Mouse (Mus musculus) c-Kit-positive CD71-negative TER-119-negative erythroid progenitor cells, embryonic 14.5 days (primary cell): ENCODE measurements around the gene Hmgb4.

Experiments
- DNase-seq: peaks from one replicate; pipeline ENCODE4 v3.0.0-alpha.2; 2013; ENCODE audit warnings: low read depth

Gene Hmgb4

DNA sequence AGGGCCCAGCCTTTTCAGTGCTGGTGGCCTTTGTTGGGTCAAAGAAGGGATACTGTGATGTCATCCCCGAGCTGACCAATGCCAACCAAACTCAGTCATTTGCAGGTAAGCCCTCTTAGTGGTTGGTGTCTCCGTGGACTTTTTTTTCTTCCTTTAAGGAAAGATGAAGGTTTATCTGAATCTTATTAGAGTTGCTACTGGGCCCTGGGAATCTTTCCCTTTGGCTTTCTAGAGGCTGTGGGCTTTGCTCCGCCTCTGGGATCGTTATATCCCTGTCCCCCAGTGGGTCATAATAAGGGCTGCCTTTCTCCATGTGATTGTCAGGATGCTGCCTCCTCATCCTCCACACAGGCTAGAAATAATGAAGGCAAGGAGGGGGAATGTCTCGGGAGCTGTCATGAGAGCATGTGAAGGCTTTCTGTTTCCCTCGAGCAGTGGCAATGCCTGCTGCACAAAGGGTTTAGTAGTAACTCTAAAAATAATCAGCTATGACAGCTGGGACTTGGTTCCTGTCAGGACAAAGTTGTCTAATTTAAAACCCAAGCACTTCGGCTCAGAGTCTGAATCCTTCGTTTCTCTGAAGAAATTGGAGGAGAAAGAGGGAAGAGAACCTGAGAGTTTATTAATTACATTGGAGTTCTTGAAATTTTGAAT lies at the start of gene Hmgb4:
Gene Hmgb4 (minus strand): TSS at position 51 of the 654 bp plus-strand sequence.
- DNase-seq, result no peak

DNA sequence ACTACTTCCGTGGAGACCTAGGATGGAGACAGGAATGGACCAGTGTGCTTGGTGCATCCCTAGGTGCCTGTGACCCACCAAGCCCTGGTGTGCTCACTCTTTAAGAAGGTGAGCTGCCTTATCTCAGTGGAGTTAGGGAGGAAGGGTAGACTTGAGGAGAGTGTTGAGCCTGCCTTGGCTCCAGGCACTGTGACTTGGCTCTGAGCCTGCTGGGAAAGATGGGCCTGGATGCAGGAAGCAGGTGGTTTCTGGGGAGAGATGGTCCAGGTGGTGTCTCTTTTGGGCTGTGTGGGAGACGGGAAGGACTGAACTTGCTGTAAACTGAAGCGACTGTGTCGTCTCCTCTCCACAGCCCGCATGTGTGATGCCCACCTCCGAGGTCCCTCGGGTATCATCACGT lies 45.3 kb upstream of the Hmgb4 start:
- DNase-seq, result no peak

DNA sequence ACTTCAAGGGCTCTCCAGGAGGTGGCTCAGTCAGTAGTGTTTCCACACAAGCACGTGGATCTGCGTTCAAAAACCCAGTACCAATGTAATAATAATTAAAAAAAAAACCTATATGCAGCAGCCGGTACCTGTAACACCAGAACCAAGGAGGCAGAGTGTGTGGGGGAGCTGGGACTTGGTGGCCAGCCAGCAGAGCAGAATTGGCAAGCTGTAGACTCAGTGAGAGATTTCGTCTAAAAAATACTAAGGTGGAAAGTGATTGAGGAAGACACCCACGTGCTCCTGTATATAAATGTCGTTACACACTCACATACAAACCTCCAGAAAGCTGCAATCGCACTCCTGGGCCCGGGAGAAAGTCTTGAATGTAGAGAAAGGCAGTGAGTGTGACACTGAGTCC lies 43.3 kb upstream of the Hmgb4 start:
- DNase-seq, result no peak

DNA sequence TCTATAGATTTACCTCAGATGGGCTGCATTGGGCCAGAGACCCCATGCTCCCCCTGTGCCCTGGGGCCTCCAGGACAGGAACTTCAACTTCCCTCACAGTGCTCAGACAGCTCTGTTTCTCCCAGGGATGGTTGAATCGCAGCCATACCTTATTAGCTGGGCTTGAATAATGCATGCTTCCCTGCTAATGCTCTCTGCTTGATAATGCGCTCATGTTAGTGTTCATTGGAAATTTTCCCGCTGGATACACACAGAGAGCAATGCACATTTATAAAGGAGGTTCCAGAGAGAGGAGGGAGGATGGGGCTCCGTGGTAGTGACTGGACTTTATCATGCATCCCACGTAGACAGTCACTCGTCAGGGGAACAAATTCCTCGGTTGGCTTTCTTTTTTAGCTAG lies 27.3 kb upstream of the Hmgb4 start:
- DNase-seq, result no peak

DNA sequence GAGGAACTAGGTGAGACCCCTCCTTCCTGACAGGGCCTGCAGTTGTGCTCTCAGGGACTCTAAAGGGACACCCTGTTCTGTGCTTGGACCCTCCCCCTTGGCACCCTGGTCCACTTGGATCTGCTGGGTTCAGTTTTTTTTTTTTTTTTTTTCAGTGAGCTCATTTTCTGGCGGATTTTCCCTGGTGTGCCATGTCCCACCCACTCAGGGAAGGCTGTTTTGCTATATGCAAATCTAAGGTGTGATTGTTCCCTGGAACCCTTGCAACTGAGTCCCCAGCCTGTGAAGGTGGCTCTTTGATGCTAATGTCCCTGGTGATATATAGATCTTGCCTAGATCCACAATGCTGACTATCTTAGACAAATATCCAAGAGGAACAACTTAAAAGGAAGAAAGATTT lies 24.3 kb upstream of the Hmgb4 start:
- DNase-seq, result no peak

DNA sequence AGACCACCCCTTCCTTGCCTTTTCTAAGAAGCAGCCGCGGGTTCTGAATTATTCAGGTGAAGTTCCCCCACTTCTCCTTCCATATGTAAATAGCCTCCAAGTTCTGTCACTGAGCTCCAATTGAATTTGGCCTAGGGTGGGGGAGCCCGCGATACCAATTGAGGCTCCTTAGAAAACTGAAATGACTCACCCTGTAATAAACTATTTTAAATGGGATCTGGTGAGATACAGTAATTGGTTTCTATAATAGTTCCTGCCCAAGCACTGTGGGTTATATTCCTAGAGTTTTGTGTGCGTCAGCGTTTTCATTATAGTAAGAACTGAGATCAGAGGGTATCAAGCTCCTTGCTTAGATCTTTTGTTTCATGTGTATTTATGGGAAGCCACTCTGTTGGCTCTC lies 14.8 kb upstream of the Hmgb4 start:
- no peak for DNase-seq

DNA sequence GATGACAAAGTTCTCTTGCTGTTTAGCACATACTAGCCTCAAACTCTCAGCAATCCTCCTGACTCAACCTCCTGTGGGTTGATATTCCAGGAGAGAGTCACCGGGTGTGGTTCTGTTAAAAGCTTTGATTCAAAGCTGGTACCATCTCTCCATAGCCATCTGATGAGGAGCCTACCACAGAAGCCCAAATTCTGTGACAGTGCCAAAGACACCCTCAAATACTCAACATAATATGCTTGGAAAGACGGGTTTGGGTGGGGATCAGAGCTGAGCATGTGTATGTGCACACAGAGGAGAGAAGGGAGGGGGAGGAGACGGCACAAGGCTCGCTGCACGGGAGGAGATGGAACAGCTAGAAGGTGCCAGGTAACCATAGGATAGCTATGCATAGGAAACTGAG lies 14.4 kb upstream of the Hmgb4 start:
- DNase-seq, result no peak

DNA sequence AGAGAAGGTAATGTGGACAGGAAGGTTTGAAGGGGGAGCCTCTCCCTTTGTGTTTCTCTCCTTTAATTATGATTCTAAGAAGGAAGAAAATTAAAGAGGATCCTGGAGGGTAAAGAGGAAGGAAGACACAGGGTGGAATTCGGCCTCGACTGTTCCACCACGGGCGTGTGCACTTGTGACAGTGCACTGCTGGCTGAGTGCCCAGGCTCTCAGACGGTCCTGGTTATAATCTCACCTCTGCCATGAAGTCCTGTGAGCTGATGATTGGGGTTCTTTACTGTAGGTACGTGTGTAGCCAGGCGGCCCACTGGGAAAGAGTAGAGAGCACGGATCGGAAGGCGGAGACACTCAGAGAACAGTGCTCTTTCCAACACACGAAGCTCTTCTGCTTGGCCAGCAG lies 12.4 kb upstream of the Hmgb4 start:
- DNase-seq, result no peak

DNA sequence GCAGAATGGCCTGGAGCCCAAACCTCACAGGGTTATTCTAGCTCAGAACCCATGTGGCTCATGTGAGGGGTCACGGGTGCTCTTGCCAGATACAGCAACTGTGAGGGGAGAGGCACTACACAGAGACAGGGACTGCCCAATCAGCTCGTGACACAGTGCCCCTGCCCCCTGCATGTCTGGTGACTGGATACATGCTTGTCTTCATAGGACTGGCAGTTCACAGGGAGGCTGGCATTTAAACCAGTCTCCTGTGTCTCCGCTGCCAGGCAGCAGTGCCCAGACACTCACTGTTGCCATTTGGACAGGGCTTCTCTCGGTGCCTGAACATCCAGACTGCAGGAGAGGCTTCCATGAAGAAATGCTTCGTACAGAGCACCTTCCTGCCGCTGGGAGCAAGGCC lies 11.7 kb upstream of the Hmgb4 start:
- DNase-seq, result no peak

DNA sequence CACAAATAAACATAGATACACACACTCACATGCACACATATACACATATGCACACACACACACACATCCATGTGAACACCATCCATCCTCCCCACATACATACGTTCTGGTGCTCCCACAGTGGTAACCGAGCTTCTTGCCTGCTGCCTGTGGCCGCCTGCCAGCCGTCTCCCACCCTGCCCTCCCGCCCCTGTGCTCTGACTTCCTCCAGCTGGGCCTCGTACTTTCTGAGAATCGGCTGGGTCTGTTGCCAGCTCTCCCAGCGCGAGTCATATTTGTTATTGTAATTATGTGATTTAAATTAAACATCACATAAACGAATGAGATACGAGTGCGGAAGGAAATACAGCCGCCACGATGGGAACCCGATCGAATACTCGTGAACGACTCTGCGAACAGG lies 10.2 kb upstream of the Hmgb4 start:
- no peak for DNase-seq

DNA sequence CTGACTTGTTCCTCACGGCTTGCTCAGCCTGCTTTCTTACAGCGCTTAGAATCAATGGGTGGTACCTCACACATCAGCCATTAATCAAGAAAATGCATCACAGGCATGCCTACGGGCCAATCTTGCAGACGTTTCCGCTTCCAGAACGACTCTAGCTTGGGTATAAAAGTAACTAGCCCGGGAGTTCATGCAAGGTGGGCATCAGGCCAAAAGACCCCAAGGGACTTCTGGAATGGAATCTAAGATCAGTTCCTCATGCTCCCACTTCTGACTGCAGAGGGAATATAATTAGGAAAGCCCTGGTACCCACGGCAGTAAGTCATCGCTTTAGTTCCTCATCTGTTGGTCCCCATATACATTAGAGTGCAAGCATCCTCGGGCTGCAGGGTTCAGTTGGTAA lies 9.4 kb upstream of the Hmgb4 start:
- no peak for DNase-seq

DNA sequence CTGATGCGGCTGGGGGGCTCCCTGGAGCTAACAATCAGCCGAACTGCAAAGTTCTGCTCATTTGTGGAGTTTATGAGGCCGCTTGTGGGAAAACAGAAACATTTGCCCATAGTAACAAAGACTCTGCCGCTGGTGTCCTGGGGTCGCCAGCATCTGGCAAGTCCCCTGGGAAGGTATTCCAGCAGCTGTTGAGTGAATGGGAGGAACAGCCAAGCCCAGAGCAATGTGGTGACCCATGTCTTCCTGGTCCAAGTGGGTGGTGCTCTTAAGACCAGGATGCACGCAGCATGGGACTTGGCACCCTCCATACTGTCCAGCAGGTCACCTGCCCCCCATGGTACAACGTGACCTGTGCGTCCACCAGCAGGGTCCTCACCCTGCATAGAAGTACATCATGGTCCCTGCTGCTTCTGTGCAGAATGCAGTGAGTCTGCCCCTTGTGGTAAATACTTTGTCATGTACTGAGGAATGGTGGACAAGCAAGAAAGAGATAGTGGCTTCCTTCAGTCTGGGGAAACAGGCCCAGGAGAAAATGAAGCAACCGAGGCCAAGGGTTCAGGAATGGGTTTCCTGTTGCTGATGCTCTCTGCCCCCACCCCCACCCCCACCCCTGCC lies 8.6 kb upstream of the Hmgb4 start:
- DNase-seq, result no peak

DNA sequence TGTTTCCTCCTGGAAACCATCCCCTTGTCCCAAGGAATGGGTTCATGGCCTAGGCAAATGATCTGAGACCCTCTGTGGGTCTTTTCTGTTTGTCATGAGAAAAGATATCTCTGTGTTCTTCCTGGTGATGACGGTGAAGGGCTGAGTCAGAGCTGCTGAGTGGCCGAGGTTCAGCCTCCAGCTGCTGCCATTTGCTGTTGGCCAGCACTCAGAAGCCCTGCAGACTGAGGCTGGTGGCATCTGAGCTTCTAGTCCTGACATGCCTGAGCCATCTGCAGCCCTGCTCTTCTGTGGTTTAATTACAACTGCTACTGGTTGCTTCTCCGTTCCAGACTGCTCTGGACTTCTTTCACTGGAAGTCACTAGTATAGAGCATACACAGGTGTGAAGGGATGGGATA lies 4.6 kb upstream of the Hmgb4 start:
- DNase-seq, result no peak

DNA sequence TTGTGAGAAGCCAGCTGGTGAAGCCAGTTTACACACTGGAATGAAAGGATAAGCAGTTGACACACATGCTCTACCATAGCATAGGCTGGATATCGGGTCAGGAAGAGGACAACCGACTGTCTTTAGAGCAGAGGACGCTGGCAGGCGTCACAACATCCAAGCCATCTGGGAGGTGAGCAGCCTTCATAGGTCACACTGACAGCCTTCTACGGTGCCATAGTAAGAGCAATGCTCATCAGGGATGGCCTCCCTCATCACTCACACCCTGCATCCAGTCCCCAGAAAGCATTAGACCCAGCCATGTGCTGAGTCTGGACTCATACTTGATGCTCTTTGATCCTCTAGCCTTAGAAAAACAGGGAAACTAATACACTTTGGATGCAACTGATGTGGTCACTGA lies 3.7 kb upstream of the Hmgb4 start:
- DNase-seq, result no peak

DNA sequence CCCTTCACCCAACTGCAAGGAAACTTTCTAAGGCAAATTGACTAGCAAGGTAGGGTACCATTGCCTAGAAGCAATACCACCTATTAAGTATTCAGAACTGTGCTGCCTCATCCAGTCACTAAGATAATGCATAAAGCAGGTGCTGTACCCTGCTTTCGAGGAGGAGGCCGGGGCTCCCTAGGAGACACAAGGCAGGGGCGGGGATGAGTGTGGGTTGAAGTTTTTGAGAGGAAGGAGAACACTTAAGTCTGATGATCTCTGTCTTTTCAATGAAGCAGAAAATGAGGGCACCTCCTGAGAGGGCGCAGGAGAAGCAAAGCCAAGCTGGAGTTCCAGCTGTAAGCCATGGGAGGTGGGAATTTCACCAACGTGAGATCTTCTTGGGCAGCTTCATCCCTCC lies 1.5 kb downstream of the Hmgb4 start:
- no peak for DNase-seq

DNA sequence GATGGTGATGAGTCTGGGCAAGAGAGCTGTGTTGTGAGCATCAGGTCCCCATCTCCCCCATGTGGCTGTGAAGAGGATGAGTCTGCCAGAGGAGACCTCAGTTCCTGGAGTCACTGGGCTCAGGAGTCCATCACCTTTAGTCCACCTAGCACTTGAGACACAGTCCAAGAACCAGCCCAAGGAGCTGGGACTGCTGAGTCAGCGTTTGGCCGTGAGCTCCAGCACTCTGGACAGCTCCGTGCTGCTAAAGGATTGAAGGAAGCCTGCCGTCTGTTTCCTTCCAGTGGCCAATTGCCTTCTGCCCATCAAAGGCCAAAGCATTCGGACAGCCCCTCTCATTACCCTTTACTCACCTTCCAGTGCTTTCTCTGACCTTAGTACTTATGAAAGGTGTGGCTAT lies 12.1 kb downstream of the Hmgb4 start:
- no peak for DNase-seq

DNA sequence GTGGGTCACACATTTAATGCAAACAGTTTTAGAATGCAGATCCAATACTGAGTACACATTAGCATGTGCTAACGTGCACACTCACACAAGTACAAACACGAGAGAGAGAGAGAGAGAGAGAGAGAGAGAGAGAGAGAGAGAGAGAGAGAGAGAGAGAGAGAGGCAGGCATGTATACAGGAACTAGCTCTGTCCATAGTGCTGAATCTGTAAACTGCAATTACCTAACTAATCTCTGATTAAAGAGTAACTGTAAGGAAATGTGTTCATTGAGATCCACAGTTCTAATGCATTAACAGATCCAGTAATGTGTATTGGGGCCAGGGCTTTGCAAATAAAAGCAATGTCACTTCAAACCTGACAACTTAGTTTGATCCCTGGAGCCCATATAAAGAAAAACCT lies 15.6 kb downstream of the Hmgb4 start:
- DNase-seq, result no peak

DNA sequence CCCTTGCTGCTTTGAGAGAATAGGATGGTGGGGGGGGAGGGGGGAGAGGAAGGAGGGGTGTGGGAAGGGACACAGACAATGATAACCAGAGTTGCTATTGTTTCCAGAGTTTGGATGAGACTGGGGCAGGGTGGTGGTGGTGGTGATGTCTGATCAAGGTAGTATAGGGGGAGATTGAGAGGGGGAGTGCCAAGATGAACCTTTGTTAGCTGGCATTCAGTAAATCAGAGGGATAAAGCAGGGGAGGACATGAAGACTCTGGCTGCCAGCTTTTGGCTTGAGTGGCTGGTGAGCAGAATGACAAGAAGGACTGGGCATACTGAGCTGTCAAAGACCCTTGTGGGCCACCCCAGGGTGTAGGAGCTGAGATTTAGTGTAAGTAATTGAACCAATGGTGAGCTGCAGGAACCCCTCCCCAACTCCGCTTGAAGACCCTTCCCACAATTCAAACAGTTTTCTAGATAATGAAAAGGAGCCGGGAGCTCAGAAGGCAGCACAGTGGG lies 18.9 kb downstream of the Hmgb4 start:
- DNase-seq, result no peak

DNA sequence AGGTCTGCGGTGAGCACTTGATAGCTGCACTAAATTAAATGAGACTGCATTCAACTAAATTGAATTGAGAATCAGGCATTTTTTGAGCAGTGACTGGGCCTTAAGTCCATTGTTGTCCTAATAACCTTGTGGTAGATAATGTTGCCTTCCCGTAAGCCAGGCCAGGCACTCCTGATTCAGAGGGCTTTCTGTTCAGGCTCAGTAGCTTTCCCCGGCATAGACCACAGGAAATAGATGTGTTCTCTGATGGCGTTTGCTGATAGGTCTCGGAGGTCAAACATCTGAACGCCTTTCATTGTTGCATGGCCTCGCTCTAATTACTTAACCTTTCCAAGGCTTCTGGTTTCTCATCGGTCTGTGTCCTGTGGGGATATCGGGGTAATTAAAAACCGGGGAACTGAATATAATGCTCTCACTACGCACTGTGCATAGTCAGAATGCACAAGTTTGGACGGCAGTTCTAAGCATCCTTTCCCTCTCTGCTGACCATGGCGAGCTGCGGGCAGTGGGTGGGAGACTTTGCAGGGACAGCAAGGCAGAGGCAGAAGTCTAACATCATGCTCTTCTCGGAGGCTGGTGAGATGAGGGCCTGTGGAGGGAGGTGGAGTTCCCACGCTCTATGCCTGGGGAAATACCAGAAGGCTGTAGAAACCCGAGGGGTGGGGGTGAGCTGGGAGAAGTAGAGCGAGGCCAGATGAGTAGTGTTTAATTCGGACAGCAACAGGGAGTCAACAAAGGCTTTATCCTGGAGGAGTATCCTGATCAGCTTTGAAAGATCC lies 19.5 kb downstream of the Hmgb4 start:
- no peak for DNase-seq

DNA sequence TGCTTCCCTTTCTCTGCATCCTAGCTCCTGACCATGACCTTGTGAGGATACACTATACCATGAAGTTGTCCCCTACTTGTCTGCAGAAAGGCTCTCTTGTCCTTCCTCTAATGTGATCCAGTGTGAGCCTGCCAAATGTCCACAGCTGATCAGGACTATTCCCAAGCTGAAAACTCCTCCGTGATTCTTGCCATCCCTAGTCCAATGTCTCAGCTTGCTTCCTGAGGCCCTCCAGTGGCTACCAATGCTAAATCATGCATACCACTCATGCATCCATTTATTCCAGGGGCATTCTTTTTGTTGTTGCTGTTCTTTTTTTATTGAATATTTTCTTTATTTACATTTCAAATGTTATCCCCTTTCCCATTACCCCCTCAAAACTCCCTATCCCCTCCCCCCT lies 21.6 kb downstream of the Hmgb4 start:
- no peak for DNase-seq

DNA sequence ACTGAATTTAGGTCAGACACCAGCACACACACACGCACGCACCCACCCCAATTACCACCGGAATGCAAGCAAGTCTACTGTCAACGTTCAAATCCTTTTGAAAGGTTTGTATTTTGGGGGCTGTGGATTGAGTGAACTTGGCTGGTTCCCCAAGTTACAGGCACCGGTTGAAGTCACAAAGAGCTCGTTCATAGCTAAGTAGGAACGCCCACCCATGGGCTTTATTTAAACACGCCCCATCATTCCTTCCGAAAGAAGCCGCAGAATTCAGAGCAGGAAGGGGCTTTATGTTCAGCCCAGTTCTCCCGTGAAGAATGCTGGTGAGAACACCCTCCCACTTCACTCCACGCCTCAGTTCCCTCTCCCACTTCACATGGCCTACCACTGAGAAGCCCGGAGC lies 27.3 kb downstream of the Hmgb4 start:
- no peak for DNase-seq

DNA sequence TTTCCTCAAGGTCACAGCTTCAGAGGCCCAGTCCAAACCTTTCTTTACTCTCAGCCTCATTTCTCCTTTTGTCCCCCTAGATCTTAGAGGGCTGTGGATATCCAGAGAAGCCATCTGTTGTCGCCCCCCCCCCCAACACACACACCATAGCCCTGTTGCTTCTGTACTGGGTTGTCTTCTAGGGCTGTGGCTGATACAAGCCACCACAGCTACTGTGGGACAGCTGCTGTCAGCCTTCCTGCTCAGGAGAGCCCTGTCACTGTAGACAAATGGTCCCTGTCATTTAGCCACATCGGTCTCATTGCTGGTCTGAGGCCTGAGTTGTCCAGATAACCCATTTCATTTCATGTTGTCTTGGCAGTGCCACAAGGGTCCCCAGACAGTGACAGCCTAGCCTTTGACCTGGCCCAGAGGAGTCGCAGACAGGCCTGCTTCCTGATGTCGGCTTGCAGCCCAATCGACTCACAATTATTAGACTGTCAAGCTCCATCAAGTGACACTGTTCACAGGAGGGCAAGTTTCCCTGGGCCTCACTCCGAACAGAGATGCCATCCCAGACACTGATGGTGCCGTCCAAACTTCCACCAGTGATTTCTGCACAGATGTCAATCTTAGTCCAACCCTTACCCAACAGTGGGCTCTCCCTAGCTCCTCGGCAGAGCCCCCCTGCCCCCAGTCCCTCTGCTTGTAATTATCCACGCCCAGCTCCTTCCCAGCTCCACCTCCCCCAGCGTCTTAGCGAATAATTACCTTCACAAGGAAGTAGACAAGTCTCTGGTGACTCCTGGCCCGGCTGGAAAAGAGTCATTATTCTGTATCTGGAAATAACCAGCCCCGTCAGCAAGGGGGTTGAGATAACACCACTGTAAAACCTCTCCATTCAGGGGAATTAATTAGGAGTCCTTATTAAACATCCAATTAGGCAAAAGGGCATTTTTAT lies 33.1 kb downstream of the Hmgb4 start:
- DNase-seq, result no peak
